Mouse (Mus musculus) CH12.LX (cell line): Measurements from ENCODE around the gene Mfap2. TPM values are rescaled to one million over a fixed set of nuclear protein-coding genes. Genes with fewer than 3 reads are reported as not detected.

Experiments
- DNase-seq: peaks from one replicate; pipeline ENCODE4 v3.0.0-alpha.2; 2013; ENCODE audit errors: extremely low read depth
- H3K27ac ChIP-seq: 2 replicates; pipeline ENCODE4 v1.5.1; 2012; ENCODE audit warnings: low read depth, mild to moderate bottlenecking, control low read depth, moderate library complexity; ENCODE audit not compliant: insufficient read depth
- H3K27me3 ChIP-seq: replicated peaks from 2 replicates; pipeline ENCODE3; 2012; ENCODE audit warnings: inconsistent platforms
- H3K36me3 ChIP-seq, 2 experiments: replicated peaks in 1 of 2; 2 replicates each; pipeline versions ENCODE3 to v1.6.1; 2012; ENCODE audit warnings: inconsistent platforms in 1 of 2, low read length in 1 of 2, mild to moderate bottlenecking in 1 of 2, mixed read lengths in 1 of 2, moderate library complexity in 1 of 2; ENCODE audit not compliant: control insufficient read depth in 1 of 2, insufficient read depth in 1 of 2
- H3K4me1 ChIP-seq, 2 experiments: 2 replicates each; pipeline ENCODE4 v1.6.1; 2012; ENCODE audit warnings: inconsistent platforms in 1 of 2, moderate library complexity in 1 of 2; ENCODE audit not compliant: insufficient read depth in 2 of 2, control insufficient read depth in 1 of 2
- H3K4me2 ChIP-seq: 2 replicates; pipeline ENCODE4 v1.6.1; 2012; ENCODE audit warnings: low read depth, mild to moderate bottlenecking, control low read depth; ENCODE audit not compliant: poor library complexity, insufficient read depth, severe bottlenecking
- H3K4me3 ChIP-seq, 3 experiments: fragments of 150-350 bp in 1 of 3; sonication (generic) in 1 of 3; replicated peaks in 1 of 3; 2 replicates each; pipeline versions ENCODE3 to v1.5.1; 2011 to 2012; ENCODE audit warnings: low read depth in 2 of 3, low read length in 2 of 3, mild to moderate bottlenecking in 2 of 3, moderate library complexity in 2 of 3, control low read depth in 1 of 3, improper control_type of control experiment in 1 of 3, inconsistent platforms in 1 of 3, mixed read lengths in 1 of 3; ENCODE audit not compliant: poor library complexity in 1 of 3
- H3K79me2 ChIP-seq: replicated peaks from 2 replicates; pipeline ENCODE4 v1.6.1; 2012; ENCODE audit warnings: mild to moderate bottlenecking, moderate library complexity; ENCODE audit not compliant: control insufficient read depth, poor library complexity, insufficient read depth, severe bottlenecking; ENCODE audit errors: extremely low read depth
- H3K9ac ChIP-seq: 2 replicates; pipeline ENCODE4 v1.6.1; 2012; ENCODE audit warnings: low read depth, mild to moderate bottlenecking, control low read depth, moderate library complexity; ENCODE audit not compliant: insufficient read depth
- H3K9me3 ChIP-seq: replicated peaks from 2 replicates; pipeline ENCODE3; 2012; ENCODE audit warnings: low read length, inconsistent platforms, mixed read lengths
- BHLHE40 ChIP-seq: IDR thresholded peaks from 2 replicates; pipeline ENCODE4 v1.6.1; 2011; ENCODE audit warnings: mild to moderate bottlenecking, low read depth, low read length, improper control_type of control experiment
- CHD1 ChIP-seq: IDR thresholded peaks from 2 replicates; pipeline ENCODE4 v1.6.1; 2012; ENCODE audit warnings: low read depth, low read length, improper control_type of control experiment, inconsistent platforms
- CTCF ChIP-seq, 2 experiments: IDR thresholded peaks in 1 of 2; conservative IDR thresholded peaks in 1 of 2; 2 replicates each; pipeline ENCODE4 v1.5.1; 2011 to 2012; ENCODE audit warnings: low read depth in 2 of 2, low read length in 2 of 2, improper control_type of control experiment in 1 of 2, inconsistent platforms in 1 of 2, mild to moderate bottlenecking in 1 of 2, moderate library complexity in 1 of 2
- E2F4 ChIP-seq: IDR thresholded peaks from 2 replicates; pipeline ENCODE4 v1.6.1; 2011; ENCODE audit warnings: low read depth, low read length, improper control_type of control experiment; ENCODE audit not compliant: insufficient replicate concordance
- ELF1 ChIP-seq: IDR thresholded peaks from 2 replicates; pipeline ENCODE4 v1.6.1; 2014; ENCODE audit warnings: low read depth, mild to moderate bottlenecking, inconsistent platforms, low read length, improper control_type of control experiment
- EP300 ChIP-seq: IDR thresholded peaks from 2 replicates; pipeline ENCODE4 v1.6.1; 2011; ENCODE audit warnings: low read length, improper control_type of control experiment
- ETS1 ChIP-seq: conservative IDR thresholded peaks from 2 replicates; pipeline ENCODE4 v1.6.1; 2012; ENCODE audit warnings: low read depth, mild to moderate bottlenecking, inconsistent platforms, low read length, improper control_type of control experiment, moderate library complexity
- GABPA ChIP-seq: IDR thresholded peaks from 2 replicates; pipeline ENCODE4 v1.6.1; 2012; ENCODE audit warnings: low read depth, low read length, improper control_type of control experiment, inconsistent platforms; ENCODE audit not compliant: insufficient replicate concordance
- HCFC1 ChIP-seq: IDR thresholded peaks from 2 replicates; pipeline ENCODE4 v1.6.1; 2012; ENCODE audit warnings: low read depth, mild to moderate bottlenecking, inconsistent platforms, low read length, improper control_type of control experiment
- IRF4 ChIP-seq: IDR thresholded peaks from 2 replicates; pipeline ENCODE4 v1.6.1; 2014; ENCODE audit warnings: low read depth, mild to moderate bottlenecking, inconsistent platforms, low read length, improper control_type of control experiment
- JUN ChIP-seq: IDR thresholded peaks from 2 replicates; pipeline ENCODE4 v1.6.1; 2011; ENCODE audit warnings: low read depth, mild to moderate bottlenecking, low read length, improper control_type of control experiment, moderate library complexity; ENCODE audit not compliant: insufficient read depth
- JUND ChIP-seq: conservative IDR thresholded peaks from 2 replicates; pipeline ENCODE4 v1.6.1; 2011; ENCODE audit warnings: low read depth, low read length, improper control_type of control experiment
- KAT2A ChIP-seq: IDR thresholded peaks from 2 replicates; pipeline ENCODE4 v1.6.1; 2012; ENCODE audit warnings: low read length, improper control_type of control experiment, inconsistent platforms; ENCODE audit not compliant: insufficient replicate concordance
- MAFK ChIP-seq: IDR thresholded peaks from 2 replicates; pipeline ENCODE4 v1.6.1; 2011; ENCODE audit warnings: low read length, improper control_type of control experiment; ENCODE audit not compliant: insufficient replicate concordance
- MAX ChIP-seq: IDR thresholded peaks from 2 replicates; pipeline ENCODE4 v1.6.1; 2011; ENCODE audit warnings: low read length, improper control_type of control experiment
- MAZ ChIP-seq: IDR thresholded peaks from 2 replicates; pipeline ENCODE4 v1.6.1; 2012; ENCODE audit warnings: low read depth, mild to moderate bottlenecking, inconsistent platforms, low read length, improper control_type of control experiment, moderate library complexity
- MEF2A ChIP-seq: IDR thresholded peaks from 2 replicates; pipeline ENCODE4 v1.6.1; 2014; ENCODE audit warnings: low read depth, mild to moderate bottlenecking, inconsistent platforms, low read length, improper control_type of control experiment, borderline replicate concordance
- MXI1 ChIP-seq: IDR thresholded peaks from 2 replicates; pipeline ENCODE4 v1.6.1; 2011; ENCODE audit warnings: mild to moderate bottlenecking, low read depth, low read length, improper control_type of control experiment
- MYC ChIP-seq: IDR thresholded peaks from 2 replicates; pipeline ENCODE4 v1.6.1; 2011; ENCODE audit warnings: low read depth, mild to moderate bottlenecking, improper control_type of control experiment, low read length
- NELFE ChIP-seq: IDR thresholded peaks from 2 replicates; pipeline ENCODE4 v1.6.1; 2011; ENCODE audit warnings: low read depth, low read length, improper control_type of control experiment
- NRF1 ChIP-seq: IDR thresholded peaks from 2 replicates; pipeline ENCODE4 v1.6.1; 2014; ENCODE audit warnings: low read depth, mild to moderate bottlenecking, inconsistent platforms, low read length, improper control_type of control experiment, moderate library complexity
- PAX5 ChIP-seq: IDR thresholded peaks from 2 replicates; pipeline ENCODE4 v1.6.1; 2012; ENCODE audit warnings: low read length, inconsistent platforms, mixed read lengths
- POLR2A ChIP-seq: IDR thresholded peaks from 2 replicates; pipeline ENCODE4 v1.6.1; 2011; ENCODE audit warnings: low read depth, mild to moderate bottlenecking, improper control_type of control experiment, low read length
- POLR2AphosphoS2 ChIP-seq: IDR thresholded peaks from 2 replicates; pipeline ENCODE4 v1.6.1; 2011; ENCODE audit warnings: low read depth, low read length, improper control_type of control experiment
- RAD21 ChIP-seq: IDR thresholded peaks from 2 replicates; pipeline ENCODE4 v1.6.1; 2011; ENCODE audit warnings: low read depth, mild to moderate bottlenecking, low read length, improper control_type of control experiment, moderate library complexity
- RCOR1 ChIP-seq: conservative IDR thresholded peaks from 2 replicates; pipeline ENCODE4 v1.6.1; 2012; ENCODE audit warnings: low read depth, mild to moderate bottlenecking, inconsistent platforms, low read length, improper control_type of control experiment
- SIN3A ChIP-seq: IDR thresholded peaks from 2 replicates; pipeline ENCODE4 v1.6.1; 2012; ENCODE audit warnings: low read length, improper control_type of control experiment, inconsistent platforms
- SMC3 ChIP-seq: IDR thresholded peaks from 2 replicates; pipeline ENCODE4 v1.6.1; 2011; ENCODE audit warnings: low read depth, low read length, improper control_type of control experiment
- TBP ChIP-seq: conservative IDR thresholded peaks from 2 replicates; pipeline ENCODE4 v1.6.1; 2011; ENCODE audit warnings: low read depth, low read length, improper control_type of control experiment
- TCF12 ChIP-seq: IDR thresholded peaks from 2 replicates; pipeline ENCODE4 v1.6.1; 2014; ENCODE audit warnings: low read depth, mild to moderate bottlenecking, inconsistent platforms, low read length, improper control_type of control experiment
- UBTF ChIP-seq: IDR thresholded peaks from 2 replicates; pipeline ENCODE4 v1.6.1; 2012; ENCODE audit warnings: low read depth, mild to moderate bottlenecking, inconsistent platforms, low read length, improper control_type of control experiment, moderate library complexity
- USF1 ChIP-seq: IDR thresholded peaks from 2 replicates; pipeline ENCODE4 v1.6.1; 2014; ENCODE audit warnings: low read depth, mild to moderate bottlenecking, inconsistent platforms, low read length, improper control_type of control experiment
- USF2 ChIP-seq: conservative IDR thresholded peaks from 2 replicates; pipeline ENCODE4 v1.6.1; 2011; ENCODE audit warnings: low read depth, low read length, improper control_type of control experiment
- ZC3H11A ChIP-seq: IDR thresholded peaks from 2 replicates; pipeline ENCODE4 v1.6.1; 2012; ENCODE audit warnings: low read depth, mild to moderate bottlenecking, inconsistent platforms, low read length, improper control_type of control experiment
- ZKSCAN1 ChIP-seq: IDR thresholded peaks from 2 replicates; pipeline ENCODE4 v1.6.1; 2012; ENCODE audit warnings: low read depth, inconsistent platforms, low read length, improper control_type of control experiment, borderline replicate concordance
- ZMIZ1 ChIP-seq: IDR thresholded peaks from 2 replicates; pipeline ENCODE4 v1.6.1; 2012; ENCODE audit warnings: low read depth, mild to moderate bottlenecking, inconsistent platforms, low read length, improper control_type of control experiment
- ZNF384 ChIP-seq: IDR thresholded peaks from 2 replicates; pipeline ENCODE4 v1.6.1; 2012; ENCODE audit warnings: low read depth, low read length, improper control_type of control experiment, inconsistent platforms
- dilution Hi-C: fragments of 300-500 bp; cut with MboI; formaldehyde crosslinking; loops from 2 replicates; pipeline ENCODE4 v1.14.3; 2020; ENCODE audit warnings: low sequenced_read_pairs; ENCODE audit not compliant: extremely low pct_unique_long_range_greater_than_20kb, extremely low pct_ligation_motif_present
- in situ Hi-C: fragments of 300-500 bp; cut with MboI; formaldehyde crosslinking; loops from 3 replicates; pipeline ENCODE4 v1.14.3; 2019; ENCODE audit warnings: low sequenced_read_pairs, low pct_ligation_motif_present, low pct_unique_long_range_greater_than_20kb, mixed read lengths
- polyA plus RNA-seq: library from polyadenylated mRNA; unstranded; fragments of >175 nt; gene quantifications from 2 replicates; pipeline ENCODE4 v1.2.1, GENCODE M21; 2012; ENCODE audit warnings: low read depth; ENCODE audit not compliant: insufficient read length
- total RNA-seq, 2 experiments: library from RNA; depleted of rRNA; stranded (reverse); fragments of 300-350 nt in 1 of 2; fragments of >200 nt in 1 of 2; gene quantifications; 2 replicates each; pipeline ENCODE4 v1.2.3; 2012 to 2014

Gene Mfap2
- total and polyA plus RNA-seq, 3 experiments, result not detected

DNA sequence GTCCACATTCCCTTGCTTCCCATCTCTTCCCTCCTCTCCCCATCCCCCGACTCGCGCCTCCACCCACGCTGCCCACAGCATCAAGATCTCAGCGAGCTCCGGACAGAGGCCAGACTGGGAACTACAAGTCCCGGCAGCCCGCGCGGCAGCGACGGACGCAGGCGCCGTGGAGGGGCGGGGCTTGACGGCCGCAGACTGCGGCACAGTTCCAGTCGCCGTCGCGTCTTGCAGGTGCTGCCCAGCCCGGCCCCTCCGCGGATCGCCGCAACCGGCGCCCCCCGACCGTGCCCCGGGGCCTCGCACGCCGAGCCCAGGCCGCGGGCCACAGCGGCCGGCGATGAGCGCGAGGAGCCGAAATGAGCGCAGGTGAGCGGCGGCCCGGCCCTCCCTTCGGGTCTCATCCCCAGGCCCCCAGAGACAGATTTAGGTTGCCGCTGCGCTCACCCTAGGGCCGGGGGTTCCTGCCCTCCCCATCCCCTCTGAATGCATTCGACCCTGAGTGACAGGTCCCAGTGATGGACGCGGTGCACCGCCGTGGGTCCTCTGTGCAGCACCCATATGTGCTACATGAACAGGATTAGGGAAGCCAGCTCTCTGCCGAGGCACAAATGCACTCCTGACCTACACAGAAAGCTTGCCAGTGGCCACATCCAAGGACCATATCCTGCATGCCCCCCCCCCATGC is 23.4 kb upstream of the Mfap2 start, which contains the start of gene Atp13a2:
Gene Atp13a2, plus strand, starts transcription at position 163 of the 685 bp plus-strand sequence.
- peaks cover 24 to 63% of the 10 kb centered on the region in 2 experiments for H3K4me1 ChIP-seq
- H3K9ac ChIP-seq, result peak within 1 kb of the TSS; percentile 57
- H3K36me3 ChIP-seq, result peaks cover under 1 to 25% of the 10 kb centered on the region in 2 experiments
- no peak within 1 kb of the TSS for H3K27ac ChIP-seq
- peak within 1 kb of the TSS; percentile 90 for H3K4me2 ChIP-seq
- H3K27me3 ChIP-seq, result peaks cover 3% of the 10 kb centered on the region
- H3K79me2 ChIP-seq, result peaks cover 5% of the 10 kb centered on the region; the same call in 1 of the 2 replicates
- H3K9me3 ChIP-seq, result peaks cover 8% of the 10 kb centered on the region
- TF ChIP-seq HCFC1 (peak; percentile 97), ZC3H11A (no peak), NRF1 (peak; percentile 88), JUN (no peak), ZKSCAN1 (no peak), UBTF (no peak), BHLHE40 (peak; percentile 23; the same call in 1 of the 2 replicates), ZMIZ1 (no peak), SIN3A (no peak; the same call in 1 of the 2 replicates), TCF12 (peak; percentile 68; the same call in 1 of the 2 replicates), MAX (no peak), MYC (no peak), TBP (no peak), NELFE (peak; percentile 56; the same call in 1 of the 2 replicates), IRF4 (no peak), MAZ (no peak), RAD21 (no peak), ETS1 (no peak), JUND (no peak), USF1 (no peak), POLR2A (peak; percentile 64; the same call in 1 of the 2 replicates), USF2 (no peak), MEF2A (no peak), MXI1 (peak; percentile 83), E2F4 (no peak), KAT2A (peak; percentile 92; the same call in 1 of the 2 replicates), RCOR1 (no peak), PAX5 (no peak), CHD1 (no peak), POLR2AphosphoS2 (no peak), EP300 (no peak), SMC3 (no peak), GABPA (peak; percentile 64; the same call in 1 of the 2 replicates), MAFK (no peak), CTCF (conservative IDR thresholded peaks at IDR 0.05 in 1 of 2, IDR thresholded peaks at IDR 0.05 in 1 of 2; ENCODE audit: low read depth in 2 of 2, low read length in 2 of 2) (no peak), ELF1 (peak; percentile 56; the same call in 1 of the 2 replicates), ZNF384 (no peak)
- peak within 1 kb of the TSS; percentile 69 to 91 (median 82) for H3K4me3 ChIP-seq
- DNase-seq, result peak; percentile 69
- in situ Hi-C loops, result no loop called here
- dilution Hi-C loops, result no loop called here
